Mouse (Mus musculus) embryonic facial prominence, embryonic 14.5 days (tissue): ENCODE measurements around the gene Gm21762. TPM values are rescaled to one million over a fixed set of nuclear protein-coding genes. Genes with fewer than 3 reads are reported as not detected.
"Not testable (repeated sequence)": the region's sequence is repeated elsewhere in the genome, so short reads cannot be mapped to it uniquely, and the experiment has no call there.

Source experiments
- ATAC-seq: fragments of 200-750 bp; cut with Nextera tagmentation; 2 replicates; pipeline ENCODE4 v1.8.0; 2017; ENCODE audit warnings: low read depth, moderate number of reproducible peaks, moderate TSS enrichment
- DNase-seq: peaks from one replicate; pipeline ENCODE4 v3.0.0-alpha.2; 2015; ENCODE audit warnings: low spot score
- H3K27ac ChIP-seq: fragments of 300-500 bp; sonication (generic); replicated peaks from 2 replicates; pipeline ENCODE4 v1.5.1; 2014; ENCODE audit warnings: low read depth, mild to moderate bottlenecking, low read length, moderate library complexity
- H3K27me3 ChIP-seq: fragments of 300-500 bp; sonication (generic); replicated peaks from 2 replicates; pipeline ENCODE4 v1.6.1; 2014; ENCODE audit warnings: low read length; ENCODE audit not compliant: control insufficient read depth, insufficient read depth
- H3K36me3 ChIP-seq: fragments of 300-500 bp; sonication (generic); 2 replicates; pipeline ENCODE4 v1.6.1; 2014; ENCODE audit warnings: low read length, mixed read lengths; ENCODE audit not compliant: control insufficient read depth, insufficient read depth
- H3K4me1 ChIP-seq: fragments of 300-500 bp; sonication (generic); 2 replicates; pipeline ENCODE4 v1.6.1; 2014; ENCODE audit warnings: antibody characterized with exemption, low read length; ENCODE audit not compliant: control insufficient read depth, insufficient read depth
- H3K4me2 ChIP-seq: fragments of 300-500 bp; sonication (generic); 2 replicates; pipeline ENCODE4 v1.6.1; 2014; ENCODE audit warnings: low read depth, mild to moderate bottlenecking, low read length, moderate library complexity, mixed read lengths
- H3K4me3 ChIP-seq: fragments of 300-500 bp; sonication (generic); 2 replicates; pipeline ENCODE4 v1.5.1; 2014; ENCODE audit warnings: low read depth, mild to moderate bottlenecking, low read length
- H3K9ac ChIP-seq: fragments of 300-500 bp; sonication (generic); 2 replicates; pipeline ENCODE4 v1.6.1; 2014; ENCODE audit warnings: low read depth, mild to moderate bottlenecking, low read length, moderate library complexity, mixed read lengths
- H3K9me3 ChIP-seq: fragments of 300-500 bp; sonication (generic); 2 replicates; pipeline ENCODE4 v1.6.1; 2016; ENCODE audit warnings: low read length; ENCODE audit not compliant: control insufficient read depth
- WGBS: fragments of 180-500 bp; shearing (Covaris S2); extraction: QIAGEN DNeasy Blood & Tissue Kit; methylation state at CpG from one replicate; pipeline ENCODE4 v1.1.7; 2014; 5-methylcytosine and 5-hydroxymethylcytosine counted together
- polyA plus RNA-seq: library from polyadenylated mRNA; unstranded; fragments of >200 nt; fragmentation: Nextera tagmentation; extraction: Ambion mirVana; gene quantifications from 2 replicates; pipeline ENCODE4 v1.2.1, GENCODE M21; 2014

Gm21762 gene
- polyA plus RNA-seq, 1 experiment from 2014 or later: not detected

DNA sequence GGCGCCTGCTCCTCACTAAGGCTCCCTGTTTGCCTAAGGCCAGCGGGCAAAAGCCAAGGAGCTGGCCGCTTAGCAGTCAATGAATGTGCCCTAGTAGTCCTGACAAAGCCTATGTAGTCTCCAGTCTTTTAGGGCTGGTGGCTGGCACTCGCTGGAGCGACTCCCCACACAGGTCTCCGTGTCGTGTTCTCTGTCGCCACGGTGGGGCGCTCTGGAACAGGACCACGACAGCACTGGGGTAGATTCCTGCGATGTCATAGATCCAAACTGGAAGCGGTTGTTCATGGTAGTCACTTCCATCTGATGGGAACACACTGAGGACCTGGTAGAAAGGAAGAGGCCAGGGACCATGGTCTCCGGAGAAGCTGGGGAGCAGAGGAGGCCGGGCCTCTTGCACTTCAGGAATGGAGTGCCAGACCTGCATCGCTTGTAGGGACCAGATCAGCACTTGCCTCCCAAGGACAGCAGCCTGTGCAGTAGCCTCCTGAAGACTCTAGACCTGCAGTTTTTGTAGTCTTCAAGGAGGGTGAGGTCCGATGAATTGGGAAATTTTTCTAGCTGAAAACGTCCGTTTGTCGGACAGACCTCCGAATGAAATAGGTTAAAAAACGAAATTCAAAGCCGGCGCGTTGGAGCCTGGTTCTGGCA lies 7.4 kb upstream of the Gm21762 start:
- not testable (repeated sequence) for H3K36me3 ChIP-seq, H3K4me1 ChIP-seq, H3K9ac ChIP-seq, ATAC-seq, H3K9me3 ChIP-seq, DNase-seq, H3K27ac ChIP-seq, H3K4me2 ChIP-seq, H3K4me3 ChIP-seq, H3K27me3 ChIP-seq
- 90% methylated on average over 16 of the region's 25 CpGs for WGBS

DNA sequence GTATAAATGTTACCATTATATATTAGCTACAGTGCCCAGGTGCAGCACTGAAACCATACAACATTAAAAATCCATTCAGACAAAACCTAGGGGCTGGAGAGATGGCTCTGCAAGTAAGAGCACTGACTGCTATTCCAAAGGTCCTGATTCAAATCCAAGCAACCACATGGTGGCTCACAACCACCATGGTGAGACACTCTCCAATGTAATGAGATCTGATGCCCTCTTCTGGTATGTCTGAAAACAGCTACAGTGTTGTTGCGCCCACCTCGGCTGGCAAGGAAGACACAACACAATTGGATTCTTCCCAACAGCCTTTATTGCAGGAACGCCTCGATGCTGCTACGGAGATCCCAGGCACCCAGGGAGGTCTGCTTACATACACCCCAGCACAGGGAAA lies 5.2 kb upstream of the Gm21762 start:
- WGBS: 80% methylated on average over 5 of the region's 5 CpGs
- H3K36me3 ChIP-seq, H3K4me3 ChIP-seq, H3K9ac ChIP-seq, H3K4me1 ChIP-seq, H3K27ac ChIP-seq, H3K27me3 ChIP-seq, H3K9me3 ChIP-seq, H3K4me2 ChIP-seq, DNase-seq, ATAC-seq: not testable (repeated sequence)

DNA sequence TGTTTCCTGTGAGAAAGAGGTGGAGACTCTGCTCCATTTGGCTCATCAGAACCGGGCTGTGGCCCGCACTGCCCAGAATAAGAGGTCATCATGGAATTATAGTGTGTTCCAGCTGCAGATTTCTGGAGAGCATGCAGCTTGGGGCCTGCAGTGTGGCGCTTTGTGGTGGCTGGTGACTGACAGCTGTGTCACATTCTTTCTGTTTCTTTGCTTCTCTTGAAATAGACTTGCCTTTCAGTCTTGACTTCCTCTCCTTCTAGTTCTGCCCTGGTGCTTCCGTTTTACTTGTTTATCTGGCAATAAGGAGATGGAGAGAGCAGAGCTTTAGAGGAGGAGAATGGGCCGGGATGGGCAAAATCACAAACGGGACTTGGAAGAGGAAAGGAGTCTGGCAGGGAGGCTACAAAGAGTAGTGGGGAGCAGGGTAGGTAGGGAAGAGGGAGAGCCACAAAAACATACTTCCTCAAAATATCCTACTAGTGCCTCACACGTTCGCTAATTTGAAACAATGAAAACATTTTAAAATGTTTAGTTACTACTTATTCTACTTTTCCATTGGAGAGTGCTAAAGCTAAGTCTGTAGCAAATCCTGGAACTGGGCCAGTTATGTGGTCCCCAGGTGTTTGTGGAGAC lies 19.4 kb downstream of the Gm21762 start:
- ATAC-seq, H3K9me3 ChIP-seq, H3K4me3 ChIP-seq, H3K36me3 ChIP-seq, H3K4me1 ChIP-seq, DNase-seq, H3K4me2 ChIP-seq, H3K9ac ChIP-seq, H3K27ac ChIP-seq, H3K27me3 ChIP-seq: not testable (repeated sequence)
- WGBS: 78% methylated on average over 7 of the region's 8 CpGs

DNA sequence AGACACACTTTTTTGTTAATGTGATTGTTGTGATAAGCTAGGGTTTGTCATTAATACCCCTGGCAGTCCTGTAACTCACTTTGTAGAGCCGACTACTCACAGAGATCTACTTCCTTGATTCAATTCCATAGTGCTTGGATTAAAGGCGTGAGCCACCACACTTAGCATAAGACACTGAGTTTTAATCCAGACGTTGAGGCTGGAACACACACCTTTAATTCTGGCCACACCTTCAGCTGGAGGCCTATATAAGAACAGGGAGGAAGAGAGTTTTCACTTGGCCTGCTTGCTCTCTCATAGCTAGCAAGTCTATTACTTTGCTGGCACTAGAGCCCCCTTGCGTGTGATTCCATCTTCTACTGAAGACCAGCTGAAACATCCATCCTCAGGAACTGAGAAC lies 43.6 kb downstream of the Gm21762 start, which contains the start of gene Gm21818:
Gm21818 (plus strand) TSS at position 301 of the 400 bp plus-strand sequence.
- H3K4me1 ChIP-seq, H3K27ac ChIP-seq, H3K9me3 ChIP-seq, H3K36me3 ChIP-seq, DNase-seq, H3K4me3 ChIP-seq, H3K9ac ChIP-seq, ATAC-seq, H3K27me3 ChIP-seq, H3K4me2 ChIP-seq: not testable (repeated sequence)
- 76% methylated on average over 4 of the region's 4 CpGs for WGBS

DNA sequence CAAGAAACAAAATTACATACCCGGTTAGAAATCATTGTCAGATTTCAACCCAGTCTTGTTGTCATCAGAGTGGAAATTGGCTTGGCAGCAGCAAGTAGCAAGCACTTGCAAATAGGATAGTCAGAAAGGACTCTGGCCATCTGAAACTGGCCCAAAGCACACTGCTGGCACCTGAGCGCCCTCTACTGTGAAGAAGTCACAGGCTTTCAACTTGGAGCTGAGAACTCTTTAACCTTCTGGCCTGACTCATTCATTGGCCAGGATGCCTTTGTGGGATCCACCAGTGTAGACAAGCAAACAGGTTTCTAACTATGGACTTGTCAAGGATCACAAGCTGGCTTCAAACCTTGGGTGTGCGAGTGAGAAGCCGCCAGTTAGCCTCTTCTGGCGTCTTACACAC lies 47.4 kb downstream of the Gm21762 start:
- H3K9ac ChIP-seq, ATAC-seq, H3K27ac ChIP-seq, H3K9me3 ChIP-seq, H3K4me1 ChIP-seq, DNase-seq, H3K36me3 ChIP-seq, H3K4me3 ChIP-seq, H3K27me3 ChIP-seq, H3K4me2 ChIP-seq: not testable (repeated sequence)
- WGBS: 54% methylated on average over 5 of the region's 5 CpGs

Other genes starting within 250 kb of the Gm21762 start
- not detected in 2 replicates for gene Gm36079, start 188.9 kb downstream of the Gm21762 start, polyA plus RNA-seq
- 0.13 and 0.22 TPM in 2 replicates for gene Gm21188, start 163.8 kb downstream of the Gm21762 start, polyA plus RNA-seq
- not detected in 2 replicates for gene Gm20767, start 75.7 kb downstream of the Gm21762 start, polyA plus RNA-seq
- not detected in 2 replicates for gene Gm21818, start 43.5 kb downstream of the Gm21762 start, polyA plus RNA-seq
- gene Gm21731, start 23.2 kb upstream of the Gm21762 start, polyA plus RNA-seq: not detected in 2 replicates
- gene AF067061, start 47.2 kb upstream of the Gm21762 start, polyA plus RNA-seq: not detected in 2 replicates
- gene BC147527, start 84.4 kb upstream of the Gm21762 start, polyA plus RNA-seq: 0.28 TPM in 1 of 2 replicates, not detected in the other
- not detected in 2 replicates for gene Tcstv3, start 100.9 kb upstream of the Gm21762 start, polyA plus RNA-seq